Mouse (Mus musculus) C2C12 (cell line): ENCODE measurements at regions not wholly inside any gene's neighbourhood (a gene's known extent, or its start where the extent isn't known, plus 50 kb on each side); places are given as distances from the start of the nearest gene placed in this dataset.

Experiments
- H3K27me3 ChIP-seq: one replicate; pipeline ENCODE4 v1.6.1; 2011; ENCODE audit not compliant: control insufficient read depth, insufficient read depth, insufficient read length
- H3K36me3 ChIP-seq: one replicate; pipeline ENCODE4 v1.6.1; 2011; ENCODE audit not compliant: control insufficient read depth, insufficient read depth
- H3K4me3 ChIP-seq: one replicate; pipeline ENCODE4 v1.5.1; 2011; ENCODE audit warnings: mild to moderate bottlenecking, control low read depth; ENCODE audit not compliant: poor library complexity, insufficient read depth, severe bottlenecking
- H3K79me2 ChIP-seq: one replicate; pipeline ENCODE4 v1.6.1; 2011; ENCODE audit not compliant: control insufficient read depth, insufficient read depth
- H3K79me3 ChIP-seq: one replicate; pipeline ENCODE4 v1.6.1; 2011; ENCODE audit warnings: low read depth, control low read depth
- H3ac ChIP-seq: one replicate; pipeline ENCODE3; 2011; ENCODE audit warnings: low read depth; ENCODE audit not compliant: control insufficient read depth, insufficient read length
- CEBPB ChIP-seq: IDR thresholded peaks from one replicate; pipeline ENCODE4 v1.6.1; 2011; ENCODE audit warnings: low read depth, mild to moderate bottlenecking, control low read depth, moderate library complexity
- CTCF ChIP-seq: IDR thresholded peaks from one replicate; pipeline ENCODE4 v1.5.1; 2011; ENCODE audit not compliant: control insufficient read depth, insufficient read depth, insufficient read length
- FOSL1 ChIP-seq: IDR thresholded peaks from one replicate; pipeline ENCODE4 v1.8.0; 2011; ENCODE audit warnings: mild to moderate bottlenecking, low read length; ENCODE audit not compliant: poor library complexity, insufficient read depth, severe bottlenecking
- MAX ChIP-seq: IDR thresholded peaks from one replicate; pipeline ENCODE4 v1.6.1; 2011; ENCODE audit warnings: mild to moderate bottlenecking, control low read depth
- MYOD1 ChIP-seq: IDR thresholded peaks from one replicate; pipeline ENCODE4 v1.6.1; 2011; ENCODE audit warnings: low read depth; ENCODE audit not compliant: control insufficient read depth, insufficient read length
- MYOG ChIP-seq: IDR thresholded peaks from one replicate; pipeline ENCODE4 v1.6.1; 2011; ENCODE audit not compliant: control insufficient read depth, insufficient read length; ENCODE audit errors: extremely low read depth
- USF1 ChIP-seq: IDR thresholded peaks from one replicate; pipeline ENCODE4 v1.6.1; 2011; ENCODE audit warnings: low read depth, mild to moderate bottlenecking, control low read depth, moderate library complexity

DNA sequence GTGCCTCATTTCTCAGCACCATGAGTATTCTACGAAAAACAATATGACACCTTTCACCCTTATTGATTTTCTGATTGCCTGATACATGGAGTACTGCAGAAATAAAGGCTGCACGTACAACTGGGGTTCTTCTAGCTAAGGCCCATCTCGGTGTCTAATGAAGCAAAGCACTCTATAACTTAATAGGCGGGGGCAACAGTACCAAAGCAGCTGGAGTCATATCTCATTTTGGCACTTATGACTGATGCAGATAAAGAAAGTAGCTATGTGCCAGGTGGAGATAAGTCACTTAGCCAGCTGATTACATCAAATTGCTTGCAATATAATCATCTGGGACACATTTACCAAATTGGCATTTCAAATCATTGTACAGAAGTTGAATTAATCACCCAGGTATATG lies 73.0 kb upstream of the Lin7a start:
- no peaks in the 10 kb centered on the region for H3K27me3 ChIP-seq
- no peak overlapping the region for H3ac ChIP-seq
- TF ChIP-seq USF1, result no peak
- no peaks in the 10 kb centered on the region for H3K36me3 ChIP-seq
- no peaks in the 10 kb centered on the region for H3K79me3 ChIP-seq
- H3K4me3 ChIP-seq, result no peak overlapping the region
- no peaks in the 10 kb centered on the region for H3K79me2 ChIP-seq

DNA sequence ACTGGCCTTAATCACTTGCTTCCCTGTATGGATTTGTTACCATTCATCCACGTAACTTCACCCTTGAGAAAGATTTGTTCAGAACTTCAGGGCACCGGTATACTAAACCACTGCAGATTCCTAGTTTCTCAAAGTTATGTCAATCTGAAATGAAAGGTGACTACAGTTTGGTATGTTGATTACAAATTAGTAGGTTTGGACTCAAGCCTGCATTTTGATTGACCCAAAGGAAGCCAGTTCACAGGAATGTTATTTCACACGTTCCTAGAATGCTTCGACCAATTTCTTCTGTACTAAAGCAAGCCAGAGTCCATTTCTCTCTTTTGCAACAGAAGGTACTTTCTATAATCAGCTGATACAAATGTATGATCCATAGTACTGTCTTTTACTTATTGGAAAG lies 70.4 kb upstream of the Lin7a start:
- no peaks in the 10 kb centered on the region for H3K36me3 ChIP-seq
- H3K4me3 ChIP-seq, result no peak overlapping the region
- H3ac ChIP-seq, result no peak overlapping the region
- H3K79me2 ChIP-seq, result no peaks in the 10 kb centered on the region
- H3K79me3 ChIP-seq, result no peaks in the 10 kb centered on the region
- TF ChIP-seq MAX (no peak), MYOD1 (no peak), MYOG (no peak)
- H3K27me3 ChIP-seq, result no peaks in the 10 kb centered on the region

- Histone ChIP-seq H3K27me3 (no peaks in the 10 kb centered on the region), H3ac (no peak overlapping the region), H3K79me2 (no peaks in the 10 kb centered on the region), H3K4me3 (no peak overlapping the region), H3K36me3 (no peaks in the 10 kb centered on the region), H3K79me3 (no peaks in the 10 kb centered on the region)
- TF ChIP-seq MAX (no peak), CEBPB (peak; percentile 69), USF1 (no peak), MYOD1 (no peak), CTCF (no peak)
These were observed 66.3 kb upstream of the Lin7a start for GRCm38 (mm10) chr10:107205085-107205717.

DNA sequence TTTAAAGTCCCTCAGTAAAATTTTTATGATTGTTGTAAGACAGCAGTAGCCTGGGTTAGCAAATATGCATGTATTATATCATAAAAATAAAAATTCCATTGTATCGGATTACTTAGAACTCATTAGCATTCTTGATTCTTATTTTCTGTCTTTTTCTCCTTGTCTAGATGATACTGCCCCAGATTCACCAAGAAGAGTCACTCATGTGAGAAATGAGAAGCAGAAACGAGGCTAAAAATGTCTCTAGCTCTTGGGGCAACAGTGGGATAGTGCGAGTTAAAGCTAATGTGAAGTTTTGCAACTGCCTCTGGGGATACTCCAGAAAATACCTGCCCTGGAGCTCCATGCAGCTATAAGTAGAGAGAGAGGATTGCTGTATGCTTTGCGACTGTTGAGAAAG lies 61.6 kb upstream of the Lin7a start:
- Histone ChIP-seq H3ac (no peak overlapping the region), H3K36me3 (no peaks in the 10 kb centered on the region), H3K4me3 (no peak overlapping the region), H3K79me2 (no peaks in the 10 kb centered on the region), H3K79me3 (no peaks in the 10 kb centered on the region), H3K27me3 (no peaks in the 10 kb centered on the region)
- no peak for TF ChIP-seq FOSL1
- no peak for TF ChIP-seq MYOD1
- no peak for TF ChIP-seq MAX
- no peak for TF ChIP-seq CTCF
- no peak for TF ChIP-seq USF1
- no peak for TF ChIP-seq MYOG
- no peak for TF ChIP-seq CEBPB

DNA sequence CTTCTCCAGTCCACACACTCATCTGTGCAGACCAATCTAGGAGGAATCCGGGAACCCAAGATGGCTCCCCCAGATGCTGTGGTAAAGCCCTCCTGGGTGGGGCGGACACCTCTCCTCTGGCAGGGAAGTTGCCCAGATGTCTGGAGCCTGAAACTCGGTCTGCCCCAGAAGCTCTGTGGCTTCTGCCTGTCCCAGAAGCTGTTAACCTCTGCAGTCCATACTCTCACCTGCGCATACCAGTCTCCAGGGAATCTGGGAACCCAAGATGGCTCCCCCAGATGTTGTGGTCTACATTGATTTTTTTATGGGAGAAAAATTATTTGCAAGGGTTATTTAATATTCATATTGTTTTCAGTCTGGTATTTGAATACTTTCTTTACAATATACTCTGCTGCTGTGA lies 58.4 kb upstream of the Lin7a start:
- H3K36me3 ChIP-seq, result no peaks in the 10 kb centered on the region
- TF ChIP-seq MAX, result no peak
- no peak for TF ChIP-seq CTCF
- TF ChIP-seq USF1, result no peak
- TF ChIP-seq MYOD1, result no peak
- no peak for TF ChIP-seq CEBPB
- no peak for TF ChIP-seq FOSL1
- H3ac ChIP-seq, result no peak overlapping the region
- no peaks in the 10 kb centered on the region for H3K79me3 ChIP-seq
- no peak overlapping the region for H3K4me3 ChIP-seq
- H3K27me3 ChIP-seq, result no peaks in the 10 kb centered on the region
- no peaks in the 10 kb centered on the region for H3K79me2 ChIP-seq

DNA sequence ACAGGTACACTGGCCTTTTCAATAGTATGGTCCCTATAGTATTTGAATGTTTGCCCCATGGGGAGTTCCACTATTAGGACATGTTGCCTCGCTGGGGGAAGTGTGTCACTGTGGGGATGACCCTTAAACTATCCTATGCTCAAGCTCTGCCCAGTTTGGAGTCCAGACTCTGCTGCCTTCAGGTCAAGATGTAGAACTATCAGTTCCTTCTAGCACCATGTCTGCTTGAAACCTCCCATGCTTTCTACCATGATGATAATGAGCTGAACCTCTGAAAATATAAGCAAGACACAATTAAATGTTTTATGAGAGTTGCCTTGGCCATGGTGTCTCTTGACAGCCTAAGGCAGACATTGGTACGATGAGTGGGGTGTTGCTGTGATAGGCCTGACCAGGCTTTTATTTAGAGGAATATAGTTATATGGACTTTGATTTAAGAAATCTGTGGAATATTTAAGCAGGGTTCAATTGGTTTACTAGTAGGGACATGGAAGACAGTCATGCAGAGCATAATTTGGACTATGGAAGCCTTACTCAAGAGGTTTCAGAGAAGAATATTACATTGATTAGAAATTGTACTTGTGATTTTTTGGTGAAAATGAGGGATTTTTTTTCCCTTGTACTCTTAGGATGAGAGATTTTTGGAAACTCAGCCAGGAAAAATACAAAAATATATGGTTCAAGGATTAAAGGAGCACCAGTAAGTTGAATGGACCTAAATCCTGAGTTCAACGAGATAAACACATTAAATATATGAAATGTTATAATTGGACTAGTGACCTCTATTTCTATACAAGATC lies 57.7 kb upstream of the Lin7a start:
- Histone ChIP-seq H3K79me3 (no peaks in the 10 kb centered on the region), H3K4me3 (no peak overlapping the region), H3K79me2 (no peaks in the 10 kb centered on the region), H3K27me3 (no peaks in the 10 kb centered on the region), H3K36me3 (no peaks in the 10 kb centered on the region), H3ac (no peak overlapping the region)
- TF ChIP-seq USF1 (no peak), MYOD1 (no peak), MYOG (no peak), CEBPB (no peak), FOSL1 (no peak), MAX (no peak), CTCF (no peak)
